Mouse (Mus musculus): ENCODE results near the gene Psma4. TPM values are rescaled to one million over a fixed set of nuclear protein-coding genes. Genes with fewer than 3 reads are reported as not detected.

Psma4 gene
- polyA plus RNA-seq, 1 experiment from 2014 or later, result 268 TPM

DNA sequence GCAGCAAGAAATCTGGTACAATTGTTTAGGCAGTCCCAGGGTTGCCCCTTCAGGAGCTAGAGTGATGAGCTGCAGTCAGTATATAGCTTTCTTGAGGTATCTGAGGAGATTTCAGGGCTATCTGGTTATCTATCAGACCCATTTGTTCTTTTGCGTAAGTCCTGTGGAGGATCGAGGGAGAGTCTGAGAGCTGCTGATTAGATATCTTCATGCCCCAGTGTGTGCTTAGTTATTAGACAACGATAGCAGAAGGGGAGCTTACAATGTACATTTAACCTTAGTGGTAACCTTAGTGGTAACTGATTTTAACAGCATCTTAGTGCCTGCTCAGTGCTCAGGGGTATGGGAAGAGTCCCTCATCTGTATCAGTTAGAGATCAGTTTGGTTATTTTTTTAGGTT is 45.1 kb downstream of the Psma4 start:
- Histone ChIP-seq H3K4me1 (no peaks in the 10 kb centered on the region), H3K36me3 (no peaks in the 10 kb centered on the region), H3K4me3 (replicated peaks) (no peak overlapping the region), H3K9me3 (replicated peaks) (no peaks in the 10 kb centered on the region), H3K4me2 (no peak overlapping the region), H3K27ac (replicated peaks) (no peak overlapping the region), H3K27me3 (replicated peaks) (no peaks in the 10 kb centered on the region), H3K9ac (replicated peaks) (no peak overlapping the region)
- ATAC-seq (ENCODE audit: low FRiP score), result no peak
- WGBS, result 90% methylated on average over 3 of the region's 3 CpGs

DNA sequence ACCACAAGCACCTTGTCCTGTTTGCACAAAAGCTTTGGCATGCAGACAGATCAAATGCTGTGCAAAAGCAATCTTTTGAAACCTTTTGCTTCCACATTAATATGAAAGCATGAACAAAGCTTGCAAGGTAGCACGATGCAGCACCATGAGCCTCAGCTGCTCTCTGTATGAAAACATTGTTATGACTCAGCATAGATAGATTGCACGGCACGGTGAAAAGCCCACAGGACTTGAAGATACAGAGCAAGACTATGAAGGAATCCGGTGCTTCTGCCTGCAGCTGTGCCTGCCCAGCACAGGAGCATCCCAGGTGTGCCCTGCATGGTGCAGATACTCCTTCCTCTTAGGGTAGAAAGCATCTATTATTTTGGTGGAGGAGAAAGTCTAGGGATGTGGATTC is 53.0 kb downstream of the Psma4 start:
- Histone ChIP-seq H3K4me3 (replicated peaks) (no peak overlapping the region), H3K27ac (replicated peaks) (no peak overlapping the region), H3K9ac (replicated peaks) (no peak overlapping the region), H3K27me3 (replicated peaks) (no peaks in the 10 kb centered on the region), H3K9me3 (replicated peaks) (no peaks in the 10 kb centered on the region), H3K4me2 (no peak overlapping the region), H3K4me1 (no peaks in the 10 kb centered on the region), H3K36me3 (no peaks in the 10 kb centered on the region)
- no peak for ATAC-seq (ENCODE audit: low FRiP score)
- WGBS, result 38% methylated on average over 4 of the region's 4 CpGs

Other genes starting within 250 kb of the Psma4 start
- gene Wdr61, start 216.3 kb upstream of the Psma4 start, polyA plus RNA-seq (2015; fragmentation: Nextera tagmentation; extraction: Ambion mirVana), result 79.1 and 91.7 TPM in 2 replicates
- 405 and 485 TPM in 2 replicates for gene Crabp1, start 186.0 kb upstream of the Psma4 start, polyA plus RNA-seq (2015; fragmentation: Nextera tagmentation; extraction: Ambion mirVana)
- 30.4 and 31.8 TPM in 2 replicates for gene Ireb2, start 87.0 kb upstream of the Psma4 start, polyA plus RNA-seq (2015; fragmentation: Nextera tagmentation; extraction: Ambion mirVana)
- gene Hykk, start 33.5 kb upstream of the Psma4 start, polyA plus RNA-seq (2015; fragmentation: Nextera tagmentation; extraction: Ambion mirVana), result 2.0 and 2.1 TPM in 2 replicates
- gene AY074887, start 208 bp downstream of the Psma4 start, polyA plus RNA-seq (2015; fragmentation: Nextera tagmentation; extraction: Ambion mirVana), result 0.57 and 0.97 TPM in 2 replicates
- 3.7 and 3.9 TPM in 2 replicates for gene Chrna5, start 30.1 kb downstream of the Psma4 start, polyA plus RNA-seq (2015; fragmentation: Nextera tagmentation; extraction: Ambion mirVana)
- gene Chrna3, start 75.8 kb downstream of the Psma4 start, polyA plus RNA-seq (2015; fragmentation: Nextera tagmentation; extraction: Ambion mirVana), result 17.7 and 18.1 TPM in 2 replicates
- gene Chrnb4, start 98.0 kb downstream of the Psma4 start, polyA plus RNA-seq (2015; fragmentation: Nextera tagmentation; extraction: Ambion mirVana), result 0.77 and 1.9 TPM in 2 replicates
- 43.3 and 43.4 TPM in 2 replicates for gene Ube2q2, start 198.1 kb downstream of the Psma4 start, polyA plus RNA-seq (2015; fragmentation: Nextera tagmentation; extraction: Ambion mirVana)